Mouse (Mus musculus): ENCODE measurements at regions not wholly inside any gene's neighbourhood (a gene's known extent, or its start where the extent isn't known, plus 50 kb on each side); places are given as distances from the start of the nearest gene placed in this dataset.

GRCm38 (mm10) chr2:170277896-170278295 lies 130.0 kb upstream of the Zfp217 start:
- no peak for DNase-seq (ENCODE audit: low spot score)
- WGBS: 57% methylated on average over 8 of the region's 8 CpGs
- no peaks in the 10 kb centered on the region for H3K27me3 ChIP-seq (ENCODE audit: control insufficient read depth, insufficient read depth, low read length)
- no peak overlapping the region for H3K9ac ChIP-seq (ENCODE audit: low read depth, low read length, severe bottlenecking)
- H3K36me3 ChIP-seq (ENCODE audit: control insufficient read depth, insufficient read depth, low read length): no peaks in the 10 kb centered on the region
- no peaks in the 10 kb centered on the region; the same call in 1 of the 2 replicates for H3K4me1 ChIP-seq (ENCODE audit: control insufficient read depth, insufficient read depth, low read length)
- no peak overlapping the region for H3K4me3 ChIP-seq (replicated peaks; ENCODE audit: low read length)
- no peak overlapping the region for H3K4me2 ChIP-seq (replicated peaks; ENCODE audit: low read depth, low read length, severe bottlenecking)
- no peaks in the 10 kb centered on the region for H3K9me3 ChIP-seq (ENCODE audit: control insufficient read depth, low read length)
- no peak for TF ChIP-seq POLR2A (IDR thresholded peaks at IDR 0.05; ENCODE audit: borderline replicate concordance, extremely low read depth, insufficient read depth, insufficient read length)
- no peak overlapping the region for H3K27ac ChIP-seq (replicated peaks; ENCODE audit: low read depth, low read length)
- ATAC-seq (ENCODE audit: low FRiP score, low read depth): no peak

DNA sequence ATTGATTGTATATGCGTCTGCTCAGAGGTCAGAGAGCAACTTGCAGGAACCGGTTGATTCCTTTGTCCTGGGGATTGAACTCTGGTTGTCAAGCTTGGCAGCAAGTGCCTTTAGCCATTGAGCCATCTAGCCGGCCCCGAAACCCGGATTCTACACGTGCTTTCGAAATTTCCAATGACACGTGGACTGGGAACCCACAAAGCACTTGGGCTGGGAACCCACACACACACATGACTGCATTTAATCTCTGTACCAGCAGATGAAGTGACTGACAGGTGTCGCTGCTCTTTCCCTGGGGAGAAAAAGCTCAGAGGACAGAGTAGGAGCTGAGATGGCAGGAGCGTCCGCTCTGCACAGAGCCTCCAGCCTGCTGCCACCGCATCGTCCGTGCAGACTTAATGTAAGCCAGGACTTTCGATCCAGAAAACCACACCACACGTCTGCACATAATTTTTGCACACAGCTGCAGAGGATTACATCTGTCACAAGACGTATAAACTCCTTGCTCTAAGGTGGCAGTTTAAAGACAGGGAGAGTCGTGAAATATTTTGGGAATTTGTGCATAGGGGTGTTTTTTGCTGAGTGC lies 129.4 kb upstream of the Zfp217 start:
- ATAC-seq (ENCODE audit: low FRiP score, low read depth): no peak

GRCm38 (mm10) chr2:170275687-170276086 lies 127.8 kb upstream of the Zfp217 start:
- H3K36me3 ChIP-seq (ENCODE audit: control insufficient read depth, insufficient read depth, low read length): no peaks in the 10 kb centered on the region
- no peak overlapping the region for H3K4me2 ChIP-seq (replicated peaks; ENCODE audit: low read depth, low read length, severe bottlenecking)
- WGBS: 81% methylated on average over 4 of the region's 4 CpGs
- no peaks in the 10 kb centered on the region for H3K27me3 ChIP-seq (ENCODE audit: control insufficient read depth, insufficient read depth, low read length)
- DNase-seq (ENCODE audit: low spot score): no peak
- H3K27ac ChIP-seq (replicated peaks; ENCODE audit: low read depth, low read length): no peak overlapping the region
- no peaks in the 10 kb centered on the region for H3K9me3 ChIP-seq (ENCODE audit: control insufficient read depth, low read length)
- TF ChIP-seq POLR2A (IDR thresholded peaks at IDR 0.05; ENCODE audit: borderline replicate concordance, extremely low read depth, insufficient read depth, insufficient read length): no peak
- no peak for ATAC-seq (ENCODE audit: low FRiP score, low read depth)
- H3K4me3 ChIP-seq (replicated peaks; ENCODE audit: low read length): no peak overlapping the region
- H3K9ac ChIP-seq (ENCODE audit: low read depth, low read length, severe bottlenecking): no peak overlapping the region
- no peaks in the 10 kb centered on the region; the same call in 1 of the 2 replicates for H3K4me1 ChIP-seq (ENCODE audit: control insufficient read depth, insufficient read depth, low read length)

More for the DNA sequence above, 129.4 kb upstream of the Zfp217 start:
- Histone ChIP-seq H3K36me3 (ENCODE audit: control insufficient read depth, insufficient read depth, low read length) (no peaks in the 10 kb centered on the region), H3K4me2 (replicated peaks; ENCODE audit: low read depth, low read length, severe bottlenecking) (no peak overlapping the region), H3K4me1 (ENCODE audit: control insufficient read depth, insufficient read depth, low read length) (no peaks in the 10 kb centered on the region; the same call in 1 of the 2 replicates), H3K9me3 (ENCODE audit: control insufficient read depth, low read length) (no peaks in the 10 kb centered on the region), H3K4me3 (replicated peaks; ENCODE audit: low read length) (no peak overlapping the region), H3K9ac (ENCODE audit: low read depth, low read length, severe bottlenecking) (no peak overlapping the region), H3K27ac (replicated peaks; ENCODE audit: low read depth, low read length) (no peak overlapping the region), H3K27me3 (ENCODE audit: control insufficient read depth, insufficient read depth, low read length) (no peaks in the 10 kb centered on the region)
- no peak for DNase-seq (ENCODE audit: low spot score)
- no peak for TF ChIP-seq POLR2A (IDR thresholded peaks at IDR 0.05; ENCODE audit: borderline replicate concordance, extremely low read depth, insufficient read depth, insufficient read length)
- 58% methylated on average over 18 of the region's 18 CpGs for WGBS

- Histone ChIP-seq H3K4me1 (ENCODE audit: control insufficient read depth, insufficient read depth, low read length) (peaks cover 22% of the 10 kb centered on the region), H3K4me2 (replicated peaks; ENCODE audit: low read depth, low read length, severe bottlenecking) (no peak overlapping the region), H3K27me3 (ENCODE audit: control insufficient read depth, insufficient read depth, low read length) (no peaks in the 10 kb centered on the region), H3K4me3 (replicated peaks; ENCODE audit: low read length) (no peak overlapping the region), H3K27ac (replicated peaks; ENCODE audit: low read depth, low read length) (no peak overlapping the region), H3K9me3 (ENCODE audit: control insufficient read depth, low read length) (no peaks in the 10 kb centered on the region), H3K36me3 (ENCODE audit: control insufficient read depth, insufficient read depth, low read length) (no peaks in the 10 kb centered on the region), H3K9ac (ENCODE audit: low read depth, low read length, severe bottlenecking) (no peak overlapping the region)
- no peak for ATAC-seq (ENCODE audit: low FRiP score, low read depth)
- TF ChIP-seq POLR2A (IDR thresholded peaks at IDR 0.05; ENCODE audit: borderline replicate concordance, extremely low read depth, insufficient read depth, insufficient read length): no peak
- DNase-seq (ENCODE audit: low spot score): no peak
- 38% methylated on average over 11 of the region's 11 CpGs for WGBS
Observed at GRCm38 (mm10) chr2:170269926-170270577, 122.1 kb upstream of the Zfp217 start.

DNA sequence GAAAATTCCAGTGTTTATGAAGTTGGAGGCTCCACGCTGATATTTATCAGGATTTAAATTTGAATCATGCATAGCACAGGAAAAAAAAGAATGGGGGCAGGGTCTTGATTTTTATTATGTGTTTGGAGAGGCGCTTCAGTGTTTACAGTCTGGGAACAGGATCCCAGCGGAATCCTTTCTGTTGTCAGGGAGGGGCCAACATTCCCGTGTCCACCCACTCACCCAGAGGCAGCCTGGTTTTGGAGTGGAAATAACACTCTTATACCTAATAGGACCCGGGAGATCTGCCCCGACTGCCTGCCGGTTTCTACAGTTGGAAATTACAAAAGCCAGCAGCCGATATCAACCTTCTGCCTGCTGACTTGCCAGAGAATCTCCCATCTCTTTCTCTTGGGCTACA lies 120.2 kb upstream of the Zfp217 start:
- Histone ChIP-seq H3K9me3 (ENCODE audit: control insufficient read depth, low read length) (no peaks in the 10 kb centered on the region), H3K27me3 (ENCODE audit: control insufficient read depth, insufficient read depth, low read length) (no peaks in the 10 kb centered on the region), H3K9ac (ENCODE audit: low read depth, low read length, severe bottlenecking) (no peak overlapping the region), H3K27ac (replicated peaks; ENCODE audit: low read depth, low read length) (no peak overlapping the region), H3K4me3 (replicated peaks; ENCODE audit: low read length) (no peak overlapping the region), H3K36me3 (ENCODE audit: control insufficient read depth, insufficient read depth, low read length) (no peaks in the 10 kb centered on the region), H3K4me2 (replicated peaks; ENCODE audit: low read depth, low read length, severe bottlenecking) (no peak overlapping the region), H3K4me1 (ENCODE audit: control insufficient read depth, insufficient read depth, low read length) (peaks cover 22% of the 10 kb centered on the region)
- ATAC-seq (ENCODE audit: low FRiP score, low read depth): peak; percentile 47
- no peak for TF ChIP-seq POLR2A (IDR thresholded peaks at IDR 0.05; ENCODE audit: borderline replicate concordance, extremely low read depth, insufficient read depth, insufficient read length)
- 16% methylated on average over 8 of the region's 8 CpGs for whole genome bisulfite sequencing
- peak; percentile 62 for DNase-seq (ENCODE audit: low spot score)

All from limb, embryonic 14.5 days (tissue).